Mouse (Mus musculus) myocyte (in vitro differentiated cells): ENCODE data around the gene Hhat. TPM values are rescaled to one million over a fixed set of nuclear protein-coding genes. Genes with fewer than 3 reads are reported as not detected.

Source experiments
- H3K27me3 ChIP-seq: one replicate; pipeline ENCODE4 v1.6.1; 2011; ENCODE audit not compliant: control insufficient read depth, insufficient read depth, insufficient read length
- H3K36me3 ChIP-seq: one replicate; pipeline ENCODE4 v1.6.1; 2011; ENCODE audit not compliant: control insufficient read depth, insufficient read depth
- H3K4me2 ChIP-seq: one replicate; pipeline ENCODE4 v1.6.1; 2011; ENCODE audit warnings: low read depth, control low read depth
- H3K4me3 ChIP-seq: one replicate; pipeline ENCODE4 v1.5.1; 2011; ENCODE audit warnings: mild to moderate bottlenecking, control low read depth, moderate library complexity
- H3K79me2 ChIP-seq: one replicate; pipeline ENCODE4 v1.6.1; 2011; ENCODE audit not compliant: control insufficient read depth, insufficient read depth
- H3ac ChIP-seq: one replicate; pipeline ENCODE4 v1.6.1; 2011; ENCODE audit not compliant: control insufficient read depth, insufficient read length
- CEBPB ChIP-seq: IDR thresholded peaks from 2 replicates; pipeline ENCODE4 v1.6.1; 2011; ENCODE audit warnings: mild to moderate bottlenecking, moderate library complexity; ENCODE audit not compliant: poor library complexity, insufficient read depth, severe bottlenecking
- E2F4 ChIP-seq: IDR thresholded peaks from one replicate; pipeline ENCODE4 v1.6.1; 2011; ENCODE audit warnings: mild to moderate bottlenecking, control low read depth, moderate library complexity; ENCODE audit not compliant: insufficient read depth
- MAX ChIP-seq: IDR thresholded peaks from one replicate; pipeline ENCODE4 v1.6.1; 2011; ENCODE audit warnings: low read depth, mild to moderate bottlenecking, control low read depth
- MYOD1 ChIP-seq, 3 experiments: IDR thresholded peaks; one replicate each; pipeline ENCODE4 v1.6.1; 2011; ENCODE audit warnings: control low read depth in 2 of 3, low read depth in 2 of 3, mild to moderate bottlenecking in 2 of 3, moderate library complexity in 1 of 3; ENCODE audit not compliant: insufficient read length in 2 of 3, control insufficient read depth in 1 of 3
- MYOG ChIP-seq, 3 experiments: IDR thresholded peaks; one replicate each; pipeline ENCODE4 v1.6.1; 2011; ENCODE audit warnings: control low read depth in 2 of 3, low read depth in 2 of 3, mild to moderate bottlenecking in 2 of 3; ENCODE audit not compliant: insufficient read length in 2 of 3, control insufficient read depth in 1 of 3, insufficient read depth in 1 of 3
- POLR2A ChIP-seq: IDR thresholded peaks from one replicate; pipeline ENCODE4 v1.6.1; 2011; ENCODE audit warnings: low read depth, mild to moderate bottlenecking, control low read depth, moderate library complexity; ENCODE audit not compliant: insufficient read length
- POLR2AphosphoS2 ChIP-seq: IDR thresholded peaks from one replicate; pipeline ENCODE4 v1.6.1; 2011; ENCODE audit warnings: low read depth, control low read depth; ENCODE audit not compliant: insufficient read length
- REST ChIP-seq: IDR thresholded peaks from one replicate; pipeline ENCODE4 v1.6.1; 2011; ENCODE audit warnings: mild to moderate bottlenecking, control low read depth, moderate library complexity; ENCODE audit not compliant: insufficient read depth, insufficient read length
- SRF ChIP-seq: IDR thresholded peaks from one replicate; pipeline ENCODE4 v1.6.1; 2011; ENCODE audit warnings: low read depth; ENCODE audit not compliant: control insufficient read depth, insufficient read length
- TCF3 ChIP-seq: IDR thresholded peaks from one replicate; pipeline ENCODE4 v1.6.1; 2011; ENCODE audit warnings: low read depth, control low read depth; ENCODE audit not compliant: insufficient read length
- USF1 ChIP-seq: IDR thresholded peaks from one replicate; pipeline ENCODE4 v1.6.1; 2011; ENCODE audit warnings: low read depth, mild to moderate bottlenecking, control low read depth, moderate library complexity
- polyA plus RNA-seq: library from polyadenylated mRNA; unstranded; fragments of >200 nt; fragmentation: generic; extraction: Trizol; gene quantifications from one replicate; pipeline ENCODE4 v1.2.1, GENCODE M21; 2012; ENCODE audit warnings: missing spikeins

Gene Hhat
- polyA plus RNA-seq, 1 experiment, result 4.4 TPM

DNA sequence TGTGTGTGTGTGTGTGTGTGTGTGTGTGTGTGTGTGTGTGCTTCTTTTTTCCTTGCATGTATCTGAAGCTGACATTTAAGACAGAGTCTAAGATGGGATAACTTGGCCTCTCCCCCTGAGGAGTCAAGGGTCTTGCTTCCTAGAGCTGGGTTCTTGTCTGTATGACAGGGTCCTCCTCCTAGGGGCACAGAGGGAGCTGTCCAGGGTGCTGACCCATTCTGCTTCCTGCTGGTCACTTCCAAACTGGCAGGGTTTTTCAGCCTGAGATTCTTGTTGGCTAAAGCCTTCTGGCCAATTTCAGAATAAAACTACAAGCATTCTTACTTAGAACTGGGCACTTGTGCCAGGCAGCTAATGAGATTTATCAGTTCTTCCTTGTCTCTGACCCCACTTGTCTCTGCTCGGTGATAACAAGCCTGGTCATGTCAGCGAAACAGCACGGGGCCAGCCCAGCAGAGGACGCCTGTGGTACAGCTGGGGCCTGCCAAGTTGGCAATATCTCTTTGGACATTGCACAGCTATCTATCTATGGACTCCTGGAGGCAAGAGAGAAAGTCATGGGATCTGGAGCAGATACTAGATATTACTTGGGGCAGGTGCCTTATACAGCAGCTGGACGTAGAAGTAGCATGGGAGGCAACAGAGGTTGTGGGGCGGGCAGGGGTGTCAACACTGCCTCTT, 313.4 kb downstream of the Hhat start:
- H3K79me2 ChIP-seq, result no peaks in the 10 kb centered on the region
- H3K27me3 ChIP-seq, result no peaks in the 10 kb centered on the region
- H3ac ChIP-seq, result no peak overlapping the region
- no peak overlapping the region for H3K4me3 ChIP-seq
- H3K36me3 ChIP-seq, result no peaks in the 10 kb centered on the region
- TF ChIP-seq REST (peak; percentile 78), USF1 (no peak)
- H3K4me2 ChIP-seq, result no peak overlapping the region

DNA sequence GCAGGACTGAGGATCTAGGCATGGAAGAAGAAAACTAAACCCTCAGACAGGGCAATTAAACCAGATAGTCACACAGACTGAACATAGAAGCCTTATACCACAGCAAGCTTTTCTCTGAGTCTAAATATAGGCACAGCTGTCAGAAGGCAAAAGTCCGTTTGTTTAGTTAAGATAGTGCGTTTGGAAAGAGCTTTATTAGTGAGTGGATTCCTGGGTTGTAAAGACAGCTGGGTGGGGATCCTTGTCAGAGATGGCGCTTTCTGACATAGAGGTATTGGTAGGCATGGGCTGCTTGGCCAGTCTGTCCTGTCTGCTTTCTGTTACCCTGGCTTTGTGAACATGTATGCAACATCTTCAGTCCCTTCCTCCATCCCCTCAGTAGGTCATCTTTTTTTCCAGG, 314.0 kb downstream of the Hhat start:
- no peaks in the 10 kb centered on the region for H3K27me3 ChIP-seq
- H3K36me3 ChIP-seq, result no peaks in the 10 kb centered on the region
- no peak overlapping the region for H3K4me2 ChIP-seq
- no peaks in the 10 kb centered on the region for H3K79me2 ChIP-seq
- no peak for TF ChIP-seq REST
- no peak for TF ChIP-seq POLR2A
- no peak for TF ChIP-seq CEBPB
- no peak overlapping the region for H3ac ChIP-seq
- H3K4me3 ChIP-seq, result no peak overlapping the region

DNA sequence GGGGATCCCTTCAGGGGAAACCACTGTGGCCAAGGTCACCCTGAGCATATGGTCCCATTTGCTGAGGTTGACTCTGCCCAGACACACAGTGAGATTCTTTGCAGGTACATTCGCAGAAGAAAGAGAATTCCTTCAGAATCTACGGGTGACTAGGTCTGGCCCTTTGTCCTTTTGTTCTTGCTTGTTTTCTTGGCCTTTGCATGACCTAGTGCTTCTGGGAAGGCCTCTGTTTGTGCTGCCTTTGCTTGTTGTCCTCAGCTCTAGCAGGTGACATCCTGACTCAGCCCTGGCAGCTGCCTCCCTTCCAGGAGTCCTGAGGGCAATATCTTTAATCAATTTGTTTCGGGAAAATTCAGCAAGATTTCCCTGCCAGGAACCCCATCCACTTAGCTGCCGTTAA, 316.0 kb downstream of the Hhat start:
- TF ChIP-seq SRF (no peak), MYOG (IDR thresholded peaks at IDR 0.05; ENCODE audit: control insufficient read depth in 1 of 3, insufficient read depth in 1 of 3, insufficient read length in 2 of 3, low read depth in 2 of 3) (no peak), CEBPB (no peak), TCF3 (no peak)
- H3K27me3 ChIP-seq, result no peaks in the 10 kb centered on the region
- H3K4me3 ChIP-seq, result no peak overlapping the region
- no peak overlapping the region for H3ac ChIP-seq
- no peak overlapping the region for H3K4me2 ChIP-seq
- H3K79me2 ChIP-seq, result no peaks in the 10 kb centered on the region
- H3K36me3 ChIP-seq, result no peaks in the 10 kb centered on the region

DNA sequence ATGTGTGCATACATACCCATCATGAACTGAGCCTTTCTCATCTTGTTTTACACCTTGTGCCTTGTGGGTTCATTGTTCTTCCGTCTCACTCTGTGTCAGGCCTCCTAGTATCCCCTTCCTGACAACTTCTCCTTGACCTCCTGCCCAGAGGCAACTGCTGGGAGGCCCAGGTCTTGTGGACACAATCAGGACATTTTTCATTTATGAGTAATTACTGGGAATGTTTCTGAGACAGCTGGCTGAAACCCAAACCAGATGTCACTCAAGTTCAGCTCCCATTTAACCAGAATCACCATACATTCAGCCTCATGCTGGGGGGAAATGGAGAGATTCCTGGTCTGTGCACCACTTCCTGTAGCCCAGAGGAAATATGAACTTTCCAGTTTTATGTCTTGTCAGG, 316.5 kb downstream of the Hhat start:
- TF ChIP-seq CEBPB, result no peak
- no peak for TF ChIP-seq MYOD1 (IDR thresholded peaks at IDR 0.05; ENCODE audit: control insufficient read depth in 1 of 3, insufficient read length in 2 of 3, low read depth in 2 of 3)
- Histone ChIP-seq H3K27me3 (no peaks in the 10 kb centered on the region), H3K4me2 (no peak overlapping the region), H3ac (no peak overlapping the region), H3K4me3 (no peak overlapping the region), H3K79me2 (no peaks in the 10 kb centered on the region), H3K36me3 (no peaks in the 10 kb centered on the region)

DNA sequence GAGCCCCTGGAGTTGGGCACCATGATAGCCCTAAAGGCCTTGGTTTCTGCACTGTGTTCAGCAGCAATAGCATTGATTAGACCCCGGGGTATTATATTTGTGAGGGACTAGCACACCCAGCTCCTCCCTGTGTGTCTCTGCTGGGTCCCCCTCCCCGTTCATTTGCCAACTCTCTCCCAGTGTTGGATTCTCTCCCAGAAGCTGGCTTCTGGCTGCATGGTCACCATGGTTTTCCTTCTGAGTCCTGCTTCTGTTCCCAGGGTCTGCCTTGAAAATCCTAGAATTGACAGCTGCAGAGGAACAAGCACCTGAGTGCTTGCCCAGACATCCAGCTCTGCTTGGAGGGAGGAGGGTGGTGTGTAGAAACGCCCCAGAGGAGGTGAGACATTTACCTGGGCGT, 319.3 kb downstream of the Hhat start:
- no peaks in the 10 kb centered on the region for H3K79me2 ChIP-seq
- no peak overlapping the region for H3K4me2 ChIP-seq
- TF ChIP-seq REST, result no peak
- no peak for TF ChIP-seq E2F4
- TF ChIP-seq MYOG (IDR thresholded peaks at IDR 0.05; ENCODE audit: control insufficient read depth in 1 of 3, insufficient read depth in 1 of 3, insufficient read length in 2 of 3, low read depth in 2 of 3), result no peak
- no peak for TF ChIP-seq USF1
- no peak for TF ChIP-seq TCF3
- TF ChIP-seq POLR2AphosphoS2, result no peak
- no peak for TF ChIP-seq POLR2A
- TF ChIP-seq MYOD1 (IDR thresholded peaks at IDR 0.05; ENCODE audit: control insufficient read depth in 1 of 3, insufficient read length in 2 of 3, low read depth in 2 of 3), result no peak
- no peak for TF ChIP-seq SRF
- TF ChIP-seq CEBPB, result no peak
- TF ChIP-seq MAX, result no peak
- H3K4me3 ChIP-seq, result no peak overlapping the region
- no peaks in the 10 kb centered on the region for H3K27me3 ChIP-seq
- no peaks in the 10 kb centered on the region for H3K36me3 ChIP-seq
- H3ac ChIP-seq, result no peak overlapping the region

DNA sequence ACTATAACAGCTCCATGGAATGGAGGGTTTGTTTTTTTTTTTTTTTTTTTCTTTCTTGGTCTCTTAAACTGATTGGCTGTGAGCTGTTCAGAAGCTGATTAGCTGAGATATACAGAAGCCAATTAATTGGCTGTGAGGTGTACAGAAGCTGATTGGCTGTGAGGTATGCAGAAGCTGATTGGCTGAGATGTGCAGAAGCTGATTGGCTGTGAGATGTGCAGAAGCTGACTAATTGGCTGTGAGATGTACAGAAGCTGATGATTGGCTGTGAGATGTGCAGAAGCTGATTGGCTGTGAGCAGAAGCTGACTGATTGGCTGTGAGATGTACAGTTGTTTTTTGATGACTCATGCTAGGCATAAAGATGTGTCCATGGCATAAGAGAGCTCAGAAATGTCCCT, 320.6 kb downstream of the Hhat start:
- Histone ChIP-seq H3K79me2 (no peaks in the 10 kb centered on the region), H3K4me3 (no peak overlapping the region), H3K27me3 (no peaks in the 10 kb centered on the region), H3ac (no peak overlapping the region), H3K36me3 (no peaks in the 10 kb centered on the region), H3K4me2 (no peak overlapping the region)
- no peak for TF ChIP-seq MYOD1 (IDR thresholded peaks at IDR 0.05; ENCODE audit: control insufficient read depth in 1 of 3, insufficient read length in 2 of 3, low read depth in 2 of 3)
- no peak for TF ChIP-seq REST
- no peak for TF ChIP-seq CEBPB
- no peak for TF ChIP-seq MAX
- no peak for TF ChIP-seq MYOG (IDR thresholded peaks at IDR 0.05; ENCODE audit: control insufficient read depth in 1 of 3, insufficient read depth in 1 of 3, insufficient read length in 2 of 3, low read depth in 2 of 3)
